Mouse (Mus musculus): ENCODE measurements around the gene Dtd1.

- TF ChIP-seq GATA1 (IDR thresholded peaks at IDR 0.05; ENCODE audit: borderline replicate concordance, low read length): no peak
- no peak for TF ChIP-seq FLI1 (IDR thresholded peaks at IDR 0.05; ENCODE audit: low read length)
Observed at GRCm38 (mm10) chr2:144692219-144692732, 92.6 kb downstream of the Dtd1 start.
